Mouse (Mus musculus) midbrain, embryonic 15.5 days (tissue): ENCODE results near the gene Mup8. TPM values are rescaled to one million over a fixed set of nuclear protein-coding genes. Genes with fewer than 3 reads are reported as not detected.
"Not testable (repeated sequence)": the region's sequence is repeated elsewhere in the genome, so short reads cannot be mapped to it uniquely, and the experiment has no call there.

Source experiments
- ATAC-seq: fragments of 200-750 bp; cut with Nextera tagmentation; replicated peaks from 2 replicates; pipeline ENCODE4 v1.8.0; 2017; ENCODE audit warnings: moderate TSS enrichment
- H3K27ac ChIP-seq: fragments of 300-500 bp; sonication (generic); 2 replicates; pipeline ENCODE4 v1.5.1; 2015; ENCODE audit warnings: mild to moderate bottlenecking, inconsistent platforms
- H3K27me3 ChIP-seq: fragments of 300-500 bp; sonication (generic); replicated peaks from 2 replicates; pipeline ENCODE4 v1.6.1; 2015; ENCODE audit warnings: inconsistent platforms
- H3K36me3 ChIP-seq: fragments of 300-500 bp; sonication (generic); replicated peaks from 2 replicates; pipeline ENCODE4 v1.6.1; 2015; ENCODE audit warnings: inconsistent platforms
- H3K4me1 ChIP-seq: fragments of 300-500 bp; sonication (generic); 2 replicates; pipeline ENCODE4 v1.6.1; 2015; ENCODE audit warnings: inconsistent platforms
- H3K4me2 ChIP-seq: fragments of 300-500 bp; sonication (generic); 2 replicates; pipeline ENCODE4 v1.6.1; 2015; ENCODE audit warnings: inconsistent platforms, mild to moderate bottlenecking, moderate library complexity
- H3K4me3 ChIP-seq: fragments of 300-500 bp; sonication (generic); 2 replicates; pipeline ENCODE4 v1.5.1; 2015; ENCODE audit warnings: mild to moderate bottlenecking, inconsistent platforms
- H3K9ac ChIP-seq: fragments of 300-500 bp; sonication (generic); 2 replicates; pipeline ENCODE4 v1.6.1; 2015; ENCODE audit warnings: mild to moderate bottlenecking, inconsistent platforms
- H3K9me3 ChIP-seq: fragments of 300-500 bp; sonication (generic); 2 replicates; pipeline ENCODE4 v1.6.1; 2016; ENCODE audit warnings: inconsistent platforms
- WGBS: fragments of 180-500 bp; shearing (Covaris S2); methylation state at CpG from one replicate; pipeline ENCODE4 v1.1.7; 2015; ENCODE audit warnings: mixed read lengths; 5-methylcytosine and 5-hydroxymethylcytosine counted together
- polyA plus RNA-seq: library from polyadenylated mRNA; unstranded; fragments of >200 nt; fragmentation: Nextera tagmentation; extraction: Ambion mirVana; gene quantifications from 2 replicates; pipeline ENCODE4 v1.2.1, GENCODE M21; 2015

Gene Mup8
- polyA plus RNA-seq = not detected in 2 replicates

- ATAC-seq, H3K36me3 ChIP-seq, H3K4me1 ChIP-seq, H3K27ac ChIP-seq, H3K9ac ChIP-seq, H3K27me3 ChIP-seq, H3K4me3 ChIP-seq, H3K9me3 ChIP-seq, H3K4me2 ChIP-seq: not testable (repeated sequence)
- WGBS = 79% methylated on average over 3 of the region's 3 CpGs
These were observed at the start of gene Mup8 for GRCm38 (mm10) chr4:60222499-60222898. Gene Mup8 (minus strand): TSS chr4:60222599.

GRCm38 (mm10) chr4:60265977-60266770 is 43.8 kb upstream of the Mup8 start:
- 78% methylated on average over 11 of the region's 11 CpGs for WGBS
- ATAC-seq, H3K4me1 ChIP-seq: not testable (repeated sequence)

GRCm38 (mm10) chr4:60262706-60263105 is 40.3 kb upstream of the Mup8 start:
- H3K4me3 ChIP-seq, H3K4me2 ChIP-seq, H3K27ac ChIP-seq, H3K9ac ChIP-seq, H3K27me3 ChIP-seq, H3K4me1 ChIP-seq, ATAC-seq, H3K9me3 ChIP-seq, H3K36me3 ChIP-seq: not testable (repeated sequence)
- whole genome bisulfite sequencing = 95% methylated on average over 3 of the region's 4 CpGs

More at GRCm38 (mm10) chr4:60265977-60266770, 43.8 kb upstream of the Mup8 start:
- not testable (repeated sequence) for H3K4me2 ChIP-seq, H3K27ac ChIP-seq, H3K9ac ChIP-seq, H3K36me3 ChIP-seq, H3K27me3 ChIP-seq, H3K4me3 ChIP-seq, H3K9me3 ChIP-seq

Other genes with a start within 250 kb of the Mup8 start
- not detected in 2 replicates for gene Mup7, start 152.1 kb downstream of the Mup8 start, polyA plus RNA-seq
- not detected in 2 replicates for gene Mup2, start 68.3 kb downstream of the Mup8 start, polyA plus RNA-seq
- not detected in 2 replicates for gene Mup9, start 199.4 kb upstream of the Mup8 start, polyA plus RNA-seq